Mouse (Mus musculus) monocyte, adult 5-6 weeks (primary cell): Measurements from ENCODE around the gene Clcn3. TPM values are rescaled to one million over a fixed set of nuclear protein-coding genes. Genes with fewer than 3 reads are reported as not detected.

ENCODE experiments used
- ATAC-seq: fragments of 153-309, 156-312 bp; replicated peaks from 2 replicates; pipeline ENCODE4 v1.8.0; 2017; ENCODE audit warnings: mild to moderate bottlenecking; ENCODE audit not compliant: low TSS enrichment, insufficient number of reproducible peaks, severe bottlenecking, poor library complexity, low FRiP score
- total RNA-seq: library from RNA; stranded (forward); fragments of 200-1000, 200-491, 200-594 nt; gene quantifications from 3 replicates; pipeline ENCODE4 v1.2.3, GENCODE M21; 2017

Clcn3 gene
- total RNA-seq, 1 experiment from 2014 or later, result 55.4 TPM

- no peak for ATAC-seq
Observed at GRCm38 (mm10) chr8:60889131-60889842, 93.8 kb downstream of the Clcn3 start.

DNA sequence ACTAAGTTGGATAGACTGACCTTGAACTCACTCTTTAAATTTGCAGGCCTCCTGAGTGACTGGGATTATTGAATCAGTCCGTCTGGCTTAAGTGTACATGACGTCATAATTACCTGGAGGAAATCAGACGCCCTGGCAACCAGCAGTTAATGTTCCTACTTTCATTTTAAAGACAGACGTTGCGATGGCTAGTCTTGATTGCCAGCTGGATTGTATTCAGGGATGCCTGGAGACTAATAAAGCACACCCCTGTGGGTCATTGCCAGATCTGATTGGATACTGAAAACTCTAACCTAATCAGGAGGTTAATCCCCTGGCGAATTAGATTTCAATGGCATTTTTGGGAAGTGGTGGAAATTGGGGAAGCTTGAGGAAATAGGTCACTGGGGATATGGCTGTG, 96.4 kb downstream of the Clcn3 start:
- no peak for ATAC-seq

DNA sequence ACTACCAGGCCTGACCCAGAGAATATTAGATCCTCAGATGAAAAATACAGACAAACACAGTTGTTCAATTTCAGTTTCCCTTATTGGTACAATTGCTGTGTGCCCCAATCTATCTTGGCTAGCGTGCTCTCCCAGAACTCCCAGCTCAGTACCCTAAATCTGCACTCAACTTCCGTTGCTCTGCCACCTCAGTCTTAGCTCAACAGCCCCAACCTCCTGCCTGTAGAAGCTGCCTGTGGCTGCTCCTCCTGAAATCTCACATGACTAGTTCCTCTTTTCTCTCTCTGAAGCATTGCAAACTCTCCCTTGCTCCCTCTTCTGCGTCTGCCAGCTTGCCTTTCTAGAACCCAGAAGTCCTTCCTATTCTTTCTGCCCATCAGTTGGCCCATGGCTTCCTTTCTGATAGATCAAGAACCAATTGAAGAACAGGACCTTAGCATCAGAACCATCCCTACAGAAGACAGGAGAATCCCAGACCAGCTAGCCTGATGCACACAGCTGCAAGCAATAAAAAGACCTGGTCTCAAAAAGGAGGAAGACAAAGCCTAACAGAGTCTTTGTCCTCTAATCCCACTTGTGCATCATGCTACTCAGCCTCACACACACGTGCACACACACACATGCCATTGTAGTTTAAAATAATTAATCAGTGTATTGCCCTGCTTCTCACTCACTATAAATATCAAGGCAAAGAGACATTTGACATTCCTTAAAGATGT, 99.5 kb downstream of the Clcn3 start:
- ATAC-seq, result 0 out of 2 replicates have a peak, but pooled peaks have one; percentile 55

DNA sequence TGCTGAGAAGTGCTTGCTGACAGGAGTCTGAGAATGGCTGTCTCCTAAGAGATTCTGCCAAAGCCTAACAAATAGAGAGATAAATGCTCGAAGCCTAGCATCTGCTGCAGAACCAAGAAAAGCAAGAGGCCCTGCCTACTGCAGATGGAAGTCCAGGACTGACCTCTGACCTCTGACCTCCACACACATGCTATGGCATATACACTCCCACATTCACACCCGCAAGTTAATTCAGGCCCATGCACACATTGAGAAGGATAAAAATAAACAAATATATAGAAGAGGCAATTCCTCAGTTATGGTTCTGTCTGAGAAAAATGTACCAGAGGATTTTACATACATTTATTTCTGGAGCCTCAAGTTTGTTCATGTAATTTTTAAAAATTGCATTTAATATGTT, 104.5 kb downstream of the Clcn3 start:
- ATAC-seq, result no peak

DNA sequence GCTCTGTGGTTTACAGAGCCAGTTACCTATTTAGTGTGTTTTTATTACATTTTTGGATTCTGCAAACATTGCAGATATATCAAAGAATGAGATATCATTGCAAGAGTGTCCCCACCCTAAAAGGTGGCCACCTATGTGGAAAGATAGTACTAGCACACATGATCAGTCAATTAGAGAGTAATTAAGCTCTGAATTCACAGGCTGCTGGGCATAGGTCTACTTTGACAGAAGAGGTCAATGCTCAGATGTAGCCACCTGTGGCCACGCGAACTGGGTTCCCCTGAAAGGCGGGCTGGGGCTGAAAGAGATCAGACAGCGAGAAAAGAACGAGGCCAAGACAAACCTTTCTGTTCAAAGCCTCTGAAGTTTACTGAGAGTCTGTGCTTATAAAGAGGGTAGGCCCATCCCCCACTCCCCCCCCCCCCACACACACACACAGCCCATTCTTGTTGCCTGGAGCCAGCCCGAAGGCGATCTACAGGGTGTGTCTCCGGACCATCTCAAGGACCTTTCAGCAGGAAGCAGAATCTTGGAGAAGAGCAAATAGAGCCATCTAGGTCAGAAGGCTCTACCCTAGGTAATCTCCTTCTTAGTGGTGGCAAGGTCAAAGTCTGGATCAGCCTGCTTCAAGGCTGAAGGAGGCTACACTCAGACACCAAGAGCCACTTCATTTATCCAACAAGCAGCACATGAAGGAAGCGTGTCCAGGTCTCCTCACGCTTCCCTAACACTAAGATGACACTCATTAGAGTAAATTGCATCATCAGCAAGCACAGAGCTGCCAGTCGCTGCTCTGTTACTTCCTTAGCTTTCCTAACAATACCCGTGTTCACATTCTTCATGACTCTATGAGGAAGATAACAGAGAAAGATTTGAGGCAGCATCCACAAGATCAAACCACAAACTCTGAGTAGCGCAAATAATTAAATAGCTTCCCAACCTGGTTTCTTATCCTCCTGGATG, 112.6 kb downstream of the Clcn3 start:
- no peak for ATAC-seq

DNA sequence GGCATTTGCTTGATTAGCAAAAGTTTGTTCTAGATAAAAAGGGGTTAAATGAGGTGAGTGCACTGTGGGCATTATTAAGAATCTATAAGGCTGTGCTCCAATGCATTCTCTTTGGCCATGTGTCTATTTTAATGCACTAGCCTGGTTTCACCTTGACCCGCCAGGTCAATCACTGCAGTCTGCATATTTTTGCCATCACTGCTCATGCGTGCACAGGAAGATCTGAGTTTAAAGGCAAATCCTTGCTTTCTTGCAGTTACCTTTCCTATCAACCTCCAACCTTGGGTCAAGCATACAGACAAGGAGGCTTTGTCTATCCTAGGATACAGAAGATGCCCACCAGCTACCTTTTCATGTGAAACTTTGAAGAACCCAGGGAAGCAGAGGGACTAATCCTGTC, 113.3 kb downstream of the Clcn3 start:
- ATAC-seq, result no peak

DNA sequence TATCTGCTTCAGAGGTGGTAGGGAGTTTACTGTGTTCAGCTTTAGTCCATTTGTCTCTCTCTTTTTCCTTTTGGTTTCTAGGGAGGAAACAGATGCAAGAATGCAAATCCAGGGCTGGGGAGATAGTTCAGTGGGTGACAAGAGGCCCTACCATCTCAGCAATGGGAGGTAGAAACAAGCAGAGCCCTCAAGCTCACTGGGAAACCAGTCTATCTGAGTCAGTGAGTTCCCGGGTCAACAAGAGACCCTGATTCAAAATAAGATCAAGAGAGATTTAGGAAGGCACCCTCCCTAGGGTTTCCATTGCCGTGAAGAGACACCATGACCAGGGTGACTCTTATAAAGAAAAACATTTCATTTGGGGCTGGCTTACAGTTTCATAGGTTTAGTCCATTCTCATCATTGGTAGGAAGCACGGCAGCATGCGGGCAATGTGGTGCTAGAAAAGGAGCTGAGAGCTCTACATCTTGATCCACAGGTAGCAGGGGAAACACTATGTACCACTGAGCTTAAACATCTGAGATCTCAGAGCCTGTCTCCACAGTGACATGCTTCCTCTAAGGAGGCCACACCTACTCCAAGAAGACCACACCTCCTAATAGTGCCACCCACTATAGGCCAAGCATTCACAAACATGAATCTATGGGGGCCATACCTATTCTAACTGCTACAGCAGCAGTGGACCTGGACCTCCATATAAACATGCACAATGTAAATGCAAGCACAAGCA, 114.7 kb downstream of the Clcn3 start:
- ATAC-seq, result no peak

- ATAC-seq, result no peak
Observed at GRCm38 (mm10) chr8:60867468-60868115, 115.5 kb downstream of the Clcn3 start.

GRCm38 (mm10) chr8:60865504-60866114, 117.5 kb downstream of the Clcn3 start:
- ATAC-seq, result 0 out of 2 replicates have a peak, but pooled peaks have one; percentile 29

- ATAC-seq, result no peak
Observed at GRCm38 (mm10) chr8:60864875-60865274, 118.2 kb downstream of the Clcn3 start.

- ATAC-seq, result no peak
Observed at GRCm38 (mm10) chr8:60861783-60862182, 121.3 kb downstream of the Clcn3 start.

DNA sequence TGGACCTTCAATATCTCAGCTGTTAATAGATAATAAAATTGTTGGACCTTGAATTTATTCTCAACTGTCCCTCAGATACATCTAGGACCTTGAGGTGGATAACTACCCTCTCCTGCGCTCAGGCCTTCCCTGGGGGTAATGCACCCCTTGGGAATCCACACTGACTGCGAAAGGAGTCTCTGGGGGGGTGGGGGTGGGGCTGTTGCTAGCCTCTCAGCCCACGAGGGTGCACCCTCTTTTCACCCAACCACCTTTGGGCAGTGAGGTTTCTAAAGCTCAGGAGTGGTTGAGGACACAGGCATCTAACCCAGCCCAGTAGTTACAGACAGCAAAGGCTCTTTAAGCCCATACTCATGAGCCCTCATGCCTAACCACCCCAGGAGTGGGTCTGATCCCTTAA, 122.4 kb downstream of the Clcn3 start:
- no peak for ATAC-seq

Other genes with a start within 250 kb of the Clcn3 start
- gene Hpf1, start 92.9 kb downstream of the Clcn3 start, total RNA-seq, result 51.8 to 65.0 TPM (median 55.0 TPM) in 3 replicates
- 5.9 to 8.8 TPM (median 6.8 TPM) in 3 replicates for gene Nek1, start 9.9 kb upstream of the Clcn3 start, total RNA-seq
- gene Sh3rf1, start 240.6 kb upstream of the Clcn3 start, total RNA-seq, result 0.57 to 2.6 TPM (median 2.1 TPM) in 3 replicates